Mouse (Mus musculus) lung, postnatal 0 days (tissue): Measurements from ENCODE around the gene Smim20.

Experiments
- CTCF ChIP-seq: IDR thresholded peaks from 2 replicates; pipeline ENCODE4 v1.5.1; 2016; ENCODE audit warnings: antibody characterized with exemption, mild to moderate bottlenecking
- EP300 ChIP-seq: IDR thresholded peaks from 2 replicates; pipeline ENCODE4 v1.6.1; 2016; ENCODE audit warnings: antibody characterized with exemption, mild to moderate bottlenecking, control low read depth

- TF ChIP-seq EP300 (no peak), CTCF (no peak)
Measured at GRCm38 (mm10) chr5:53294627-53295026, 27.7 kb downstream of the Smim20 start.
